Mouse (Mus musculus) forebrain, embryonic 10.5 days (tissue): ENCODE measurements around the gene Cacna1f. TPM values are rescaled to one million over a fixed set of nuclear protein-coding genes. Genes with fewer than 3 reads are reported as not detected.

Experiments
- polyA plus RNA-seq: library from polyadenylated mRNA; unstranded; fragments of >200 nt; fragmentation: Nextera tagmentation; extraction: Ambion mirVana; gene quantifications from 2 replicates; pipeline ENCODE4 v1.2.1, GENCODE M21; 2016

The Cacna1f gene
- polyA plus RNA-seq, 1 experiment from 2014 or later: not detected

Other genes starting within 250 kb of the Cacna1f start
- gene Usp27x, start 231.3 kb upstream of the Cacna1f start, polyA plus RNA-seq: 0.58 and 0.88 TPM in 2 replicates
- gene Foxp3, start 33.4 kb upstream of the Cacna1f start, polyA plus RNA-seq: 0.09 TPM in 2 replicates
- gene Ppp1r3f, start 32.8 kb upstream of the Cacna1f start, polyA plus RNA-seq: 1.3 and 1.6 TPM in 2 replicates
- 35.8 and 38.0 TPM in 2 replicates for gene Ccdc22, start 1.6 kb upstream of the Cacna1f start, polyA plus RNA-seq
- 9.2 and 11.6 TPM in 2 replicates for gene Syp, start 31.4 kb downstream of the Cacna1f start, polyA plus RNA-seq
- 3.2 and 3.6 TPM in 2 replicates for gene Prickle3, start 50.2 kb downstream of the Cacna1f start, polyA plus RNA-seq
- 49.7 and 50.4 TPM in 2 replicates for gene Plp2, start 64.3 kb downstream of the Cacna1f start, polyA plus RNA-seq
- gene Magix, start 74.2 kb downstream of the Cacna1f start, polyA plus RNA-seq: 0.10 TPM in 1 of 2 replicates, not detected in the other
- gene Gpkow, start 90.0 kb downstream of the Cacna1f start, polyA plus RNA-seq: 44.4 and 46.1 TPM in 2 replicates
- gene Wdr45, start 107.2 kb downstream of the Cacna1f start, polyA plus RNA-seq: 16.3 and 20.0 TPM in 2 replicates
- gene Gm45208, start 115.2 kb downstream of the Cacna1f start, polyA plus RNA-seq: 0.47 TPM in 1 of 2 replicates, not detected in the other
- gene Praf2, start 121.4 kb downstream of the Cacna1f start, polyA plus RNA-seq: 76.5 and 78.4 TPM in 2 replicates
- 14.5 and 19.3 TPM in 2 replicates for gene Ccdc120, start 143.8 kb downstream of the Cacna1f start, polyA plus RNA-seq
- 25.3 and 29.3 TPM in 2 replicates for gene Tfe3, start 155.5 kb downstream of the Cacna1f start, polyA plus RNA-seq
- gene Gripap1, start 182.7 kb downstream of the Cacna1f start, polyA plus RNA-seq: 45.6 TPM in 2 replicates
- 0.87 and 1.0 TPM in 2 replicates for gene Kcnd1, start 215.2 kb downstream of the Cacna1f start, polyA plus RNA-seq
- 40.3 and 40.8 TPM in 2 replicates for gene Otud5, start 234.3 kb downstream of the Cacna1f start, polyA plus RNA-seq